Mouse (Mus musculus): ENCODE measurements around the gene A630001G21Rik.
"Not testable (repeated sequence)": the region's sequence is repeated elsewhere in the genome, so short reads cannot be mapped to it uniquely, and the experiment has no call there.

Gene A630001G21Rik

GRCm38 (mm10) chr1:85778436-85778835 lies at the start of gene A630001G21Rik:
Gene A630001G21Rik, minus strand, starts transcription at chr1:85778643.
- Histone ChIP-seq H3K27me3 (ENCODE audit: control insufficient read depth, insufficient read depth, low read length, poor library complexity, severe bottlenecking) (no peaks in the 10 kb centered on the region), H3K36me3 (ENCODE audit: control insufficient read depth, insufficient read depth, low read length, poor library complexity, severe bottlenecking) (no peaks in the 10 kb centered on the region)
- no peak for DNase-seq (ENCODE audit: low read depth, low spot score)

DNA sequence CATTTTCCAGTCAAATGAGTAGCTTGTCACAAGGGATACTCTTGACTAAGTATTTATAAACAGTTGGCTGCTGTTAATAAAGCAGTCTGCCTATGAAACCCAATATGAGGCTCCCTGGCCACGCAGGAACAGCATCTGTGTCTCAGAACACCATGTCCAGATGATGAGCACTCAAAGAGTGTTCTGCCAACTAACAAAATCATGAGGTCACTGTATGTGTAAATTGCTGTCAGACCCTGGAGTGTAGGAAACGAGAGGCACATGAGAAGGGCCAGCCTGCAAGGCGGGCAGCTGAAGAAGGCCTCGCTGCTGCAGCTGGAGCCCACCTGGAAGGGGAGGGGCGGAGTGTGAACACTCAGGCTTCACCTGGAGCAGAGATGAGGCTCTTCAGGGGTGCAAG lies 48.7 kb upstream of the A630001G21Rik start:
- Histone ChIP-seq H3K27me3 (ENCODE audit: control insufficient read depth, insufficient read depth, low read length, poor library complexity, severe bottlenecking) (no peaks in the 10 kb centered on the region), H3K36me3 (ENCODE audit: control insufficient read depth, insufficient read depth, low read length, poor library complexity, severe bottlenecking) (peaks cover 7% of the 10 kb centered on the region)
- DNase-seq (ENCODE audit: low read depth, low spot score) = no peak

DNA sequence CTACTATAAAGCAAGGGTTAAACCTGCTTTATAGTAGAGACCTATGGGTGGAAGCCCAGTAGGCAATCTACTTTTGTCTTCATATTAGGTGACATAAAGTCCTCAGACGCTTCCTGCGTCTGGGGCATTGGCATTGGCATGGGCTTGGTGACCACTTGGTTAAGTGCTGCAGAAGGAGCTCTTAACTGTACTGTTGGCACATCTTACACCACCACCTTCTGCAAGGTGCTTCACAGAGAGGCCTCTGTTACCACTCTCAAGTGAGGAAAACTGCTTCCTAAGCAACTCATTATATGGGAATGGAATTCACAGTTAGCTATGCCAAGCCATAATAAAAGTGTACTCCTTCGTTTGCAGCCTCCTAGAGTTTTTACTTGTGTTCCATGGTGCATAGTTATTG lies 46.5 kb upstream of the A630001G21Rik start:
- H3K27me3 ChIP-seq (ENCODE audit: control insufficient read depth, insufficient read depth, low read length, poor library complexity, severe bottlenecking) = no peaks in the 10 kb centered on the region
- DNase-seq (ENCODE audit: low read depth, low spot score) = no peak
- peaks cover 10% of the 10 kb centered on the region for H3K36me3 ChIP-seq (ENCODE audit: control insufficient read depth, insufficient read depth, low read length, poor library complexity, severe bottlenecking)

DNA sequence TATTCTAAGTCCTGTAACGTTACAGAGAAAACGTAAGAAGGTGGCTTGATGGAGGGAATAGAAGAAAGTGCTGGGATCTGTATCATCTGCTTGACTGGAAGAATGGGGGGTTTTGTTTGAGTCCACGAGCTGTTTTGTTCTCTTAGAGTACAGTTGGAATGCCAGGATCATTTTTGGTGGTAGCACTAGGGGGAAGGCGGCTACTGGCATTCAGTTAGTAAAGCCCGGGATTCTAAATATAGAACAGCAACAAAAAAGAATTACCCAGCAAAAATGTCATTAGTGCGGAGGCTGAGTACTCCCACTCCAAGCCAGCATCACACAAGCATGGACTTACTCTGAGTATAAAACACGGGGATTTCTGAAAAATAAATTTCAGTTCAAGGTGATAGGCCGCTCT lies 43.8 kb upstream of the A630001G21Rik start:
- DNase-seq (ENCODE audit: low read depth, low spot score) = no peak

GRCm38 (mm10) chr1:85819695-85820094 lies 41.3 kb upstream of the A630001G21Rik start:
- Histone ChIP-seq H3K36me3 (ENCODE audit: control insufficient read depth, insufficient read depth, low read length, poor library complexity, severe bottlenecking) (peaks cover 16% of the 10 kb centered on the region), H3K27me3 (ENCODE audit: control insufficient read depth, insufficient read depth, low read length, poor library complexity, severe bottlenecking) (no peaks in the 10 kb centered on the region)
- no peak for DNase-seq (ENCODE audit: low read depth, low spot score)

More for the DNA sequence above, 43.8 kb upstream of the A630001G21Rik start:
- peaks cover 21% of the 10 kb centered on the region for H3K36me3 ChIP-seq (ENCODE audit: control insufficient read depth, insufficient read depth, low read length, poor library complexity, severe bottlenecking)
- H3K27me3 ChIP-seq (ENCODE audit: control insufficient read depth, insufficient read depth, low read length, poor library complexity, severe bottlenecking) = no peaks in the 10 kb centered on the region

DNA sequence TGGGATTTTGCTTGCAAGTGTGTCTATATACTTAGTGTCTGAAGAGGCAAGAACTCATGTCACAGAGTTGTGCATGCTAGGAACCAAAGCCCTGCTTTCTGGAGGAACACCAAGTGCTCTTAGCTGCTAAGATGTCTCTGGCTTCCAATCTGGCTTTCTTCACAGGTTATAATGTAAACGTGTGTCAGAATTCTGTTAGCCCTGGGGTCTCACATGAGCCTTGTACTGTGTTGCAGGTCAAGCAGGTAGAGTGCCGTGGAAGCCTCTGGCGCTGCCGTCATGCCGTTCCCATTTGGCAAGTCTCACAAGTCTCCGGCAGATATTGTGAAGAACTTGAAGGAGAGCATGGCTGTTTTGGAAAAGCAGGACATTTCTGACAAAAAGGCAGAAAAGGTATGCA lies 39.7 kb upstream of the A630001G21Rik start:
- Histone ChIP-seq H3K36me3 (ENCODE audit: control insufficient read depth, insufficient read depth, low read length, poor library complexity, severe bottlenecking) (peaks cover 16% of the 10 kb centered on the region), H3K27me3 (ENCODE audit: control insufficient read depth, insufficient read depth, low read length, poor library complexity, severe bottlenecking) (no peaks in the 10 kb centered on the region)
- DNase-seq (ENCODE audit: low read depth, low spot score) = no peak

GRCm38 (mm10) chr1:85814213-85814612 lies 35.8 kb upstream of the A630001G21Rik start:
- not testable (repeated sequence) for DNase-seq (ENCODE audit: low read depth, low spot score); H3K27me3 ChIP-seq (ENCODE audit: control insufficient read depth, insufficient read depth, low read length, poor library complexity, severe bottlenecking); H3K36me3 ChIP-seq (ENCODE audit: control insufficient read depth, insufficient read depth, low read length, poor library complexity, severe bottlenecking)

DNA sequence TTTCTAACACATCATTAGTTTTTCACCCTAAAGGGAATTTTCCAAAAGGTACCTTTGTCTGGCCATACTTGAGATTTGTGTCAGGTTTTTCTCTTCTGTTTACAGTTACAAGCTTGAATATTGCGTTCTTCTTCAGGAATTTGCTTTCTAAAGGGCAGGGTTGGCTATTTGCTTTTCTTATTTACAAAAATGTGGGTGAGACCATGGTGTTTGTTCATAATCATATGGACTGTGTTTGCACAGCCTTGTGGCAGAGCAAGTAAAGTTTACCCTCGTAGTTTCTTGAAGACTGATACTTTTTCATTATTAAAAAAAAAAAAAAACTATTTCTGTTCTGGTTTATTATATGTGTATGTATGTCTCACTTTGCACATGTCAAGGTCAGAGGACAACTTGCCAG lies 32.3 kb upstream of the A630001G21Rik start:
- no peak for DNase-seq (ENCODE audit: low read depth, low spot score)
- Histone ChIP-seq H3K36me3 (ENCODE audit: control insufficient read depth, insufficient read depth, low read length, poor library complexity, severe bottlenecking) (no peaks in the 10 kb centered on the region), H3K27me3 (ENCODE audit: control insufficient read depth, insufficient read depth, low read length, poor library complexity, severe bottlenecking) (no peaks in the 10 kb centered on the region)

- H3K27me3 ChIP-seq (ENCODE audit: control insufficient read depth, insufficient read depth, low read length, poor library complexity, severe bottlenecking) = no peaks in the 10 kb centered on the region
- DNase-seq (ENCODE audit: low read depth, low spot score) = no peak
- H3K36me3 ChIP-seq (ENCODE audit: control insufficient read depth, insufficient read depth, low read length, poor library complexity, severe bottlenecking) = no peaks in the 10 kb centered on the region
These were observed 31.9 kb upstream of the A630001G21Rik start for GRCm38 (mm10) chr1:85810343-85810742.

- 0 out of 2 replicates have a peak, but pooled peaks cover 3% of the 10 kb centered on the region for H3K36me3 ChIP-seq (ENCODE audit: control insufficient read depth, insufficient read depth, low read length, poor library complexity, severe bottlenecking)
- H3K27me3 ChIP-seq (ENCODE audit: control insufficient read depth, insufficient read depth, low read length, poor library complexity, severe bottlenecking) = no peaks in the 10 kb centered on the region
- DNase-seq (ENCODE audit: low read depth, low spot score) = peak; percentile 36
These were observed 30.8 kb upstream of the A630001G21Rik start for GRCm38 (mm10) chr1:85809256-85809655.

DNA sequence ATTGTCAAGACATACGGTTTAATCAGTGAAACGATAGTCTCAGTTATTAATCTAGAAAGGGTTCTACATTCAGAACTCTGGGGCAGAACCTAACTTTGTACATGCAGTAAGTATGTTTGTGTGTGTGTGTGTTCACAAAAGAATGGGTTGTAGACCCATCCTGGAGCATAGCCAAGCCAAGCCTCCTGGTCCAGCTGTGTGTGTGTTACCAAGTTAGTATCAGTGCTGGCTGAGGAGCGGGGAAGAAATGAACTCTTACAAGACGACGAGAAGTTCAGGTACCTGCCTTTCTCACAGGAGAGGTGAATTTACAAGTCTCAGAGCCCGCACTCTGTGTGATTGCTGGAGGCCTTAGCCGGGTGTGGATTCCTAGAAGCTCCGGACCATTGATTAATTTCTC lies 26.1 kb upstream of the A630001G21Rik start:
- 0 out of 2 replicates have a peak, but pooled peaks cover 3% of the 10 kb centered on the region for H3K36me3 ChIP-seq (ENCODE audit: control insufficient read depth, insufficient read depth, low read length, poor library complexity, severe bottlenecking)
- no peak for DNase-seq (ENCODE audit: low read depth, low spot score)
- H3K27me3 ChIP-seq (ENCODE audit: control insufficient read depth, insufficient read depth, low read length, poor library complexity, severe bottlenecking) = no peaks in the 10 kb centered on the region

- Histone ChIP-seq H3K36me3 (ENCODE audit: control insufficient read depth, insufficient read depth, low read length, poor library complexity, severe bottlenecking) (0 out of 2 replicates have a peak, but pooled peaks cover 3% of the 10 kb centered on the region), H3K27me3 (ENCODE audit: control insufficient read depth, insufficient read depth, low read length, poor library complexity, severe bottlenecking) (no peaks in the 10 kb centered on the region)
- no peak for DNase-seq (ENCODE audit: low read depth, low spot score)
These were observed 24.1 kb upstream of the A630001G21Rik start for GRCm38 (mm10) chr1:85802517-85802916.

DNA sequence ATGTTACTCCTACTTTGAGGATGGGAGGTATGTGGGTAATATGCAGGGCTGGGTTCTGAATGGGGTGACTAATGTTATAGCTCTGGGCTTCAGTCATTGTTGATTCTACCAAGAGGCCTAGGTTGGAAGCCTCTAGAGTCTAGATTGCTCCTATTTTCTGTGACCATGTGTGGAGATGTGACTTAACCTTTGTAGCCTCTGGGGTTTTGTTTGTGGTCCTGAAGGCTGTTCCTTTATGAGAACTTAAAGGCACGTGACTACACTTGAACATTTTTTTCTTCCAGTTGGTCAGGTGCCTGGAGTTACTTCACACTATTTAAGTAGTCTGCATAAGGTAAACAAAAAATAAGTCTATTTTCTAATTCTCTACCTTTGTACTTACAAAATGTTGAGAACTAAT lies 21.3 kb upstream of the A630001G21Rik start:
- peak; percentile 26 for DNase-seq (ENCODE audit: low read depth, low spot score)

DNA sequence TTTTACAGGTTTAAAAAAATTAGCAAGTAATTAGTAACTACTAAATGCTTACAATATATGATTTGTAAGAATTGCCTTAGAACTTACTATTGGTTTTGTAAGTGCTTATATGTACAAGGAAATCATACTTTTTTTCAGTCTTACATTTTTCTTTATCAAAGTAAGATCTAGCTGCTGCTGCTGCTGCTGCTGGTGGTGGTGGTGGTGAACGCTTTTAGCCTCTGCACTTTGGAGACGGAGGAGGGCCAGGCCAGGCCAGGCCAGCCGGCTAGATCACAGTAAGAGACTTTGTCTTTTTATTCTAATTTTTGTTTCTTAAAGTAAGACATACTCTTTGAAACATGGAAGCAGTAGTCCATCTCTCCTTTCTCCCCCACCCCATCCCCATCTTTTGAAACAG lies 16.8 kb upstream of the A630001G21Rik start:
- no peak for DNase-seq (ENCODE audit: low read depth, low spot score)
- H3K27me3 ChIP-seq (ENCODE audit: control insufficient read depth, insufficient read depth, low read length, poor library complexity, severe bottlenecking) = no peaks in the 10 kb centered on the region

More for the DNA sequence above, 21.3 kb upstream of the A630001G21Rik start:
- Histone ChIP-seq H3K27me3 (ENCODE audit: control insufficient read depth, insufficient read depth, low read length, poor library complexity, severe bottlenecking) (no peaks in the 10 kb centered on the region), H3K36me3 (ENCODE audit: control insufficient read depth, insufficient read depth, low read length, poor library complexity, severe bottlenecking) (0 out of 2 replicates have a peak, but pooled peaks cover 3% of the 10 kb centered on the region)

GRCm38 (mm10) chr1:85794106-85794771 lies 15.8 kb upstream of the A630001G21Rik start:
- Histone ChIP-seq H3K36me3 (ENCODE audit: control insufficient read depth, insufficient read depth, low read length, poor library complexity, severe bottlenecking) (no peaks in the 10 kb centered on the region), H3K27me3 (ENCODE audit: control insufficient read depth, insufficient read depth, low read length, poor library complexity, severe bottlenecking) (no peaks in the 10 kb centered on the region)
- DNase-seq (ENCODE audit: low read depth, low spot score) = peak; percentile 52

More for the DNA sequence above, 16.8 kb upstream of the A630001G21Rik start:
- H3K36me3 ChIP-seq (ENCODE audit: control insufficient read depth, insufficient read depth, low read length, poor library complexity, severe bottlenecking) = no peaks in the 10 kb centered on the region
